Mouse (Mus musculus) kidney, embryonic 14.5 days (tissue): ENCODE data around the gene Gng13. TPM values are rescaled to one million over a fixed set of nuclear protein-coding genes. Genes with fewer than 3 reads are reported as not detected.
"Not testable (repeated sequence)": the region's sequence is repeated elsewhere in the genome, so short reads cannot be mapped to it uniquely, and the experiment has no call there.

Experiments
- ATAC-seq: fragments of 200-750 bp; cut with Nextera tagmentation; 2 replicates; pipeline ENCODE4 v1.8.0; 2017; ENCODE audit warnings: moderate number of reproducible peaks, mild to moderate bottlenecking, moderate TSS enrichment, moderate library complexity; ENCODE audit not compliant: low FRiP score, low TSS enrichment
- H3K27ac ChIP-seq: fragments of 300-500 bp; sonication (generic); 2 replicates; pipeline ENCODE4 v1.5.1; 2014; ENCODE audit warnings: low read depth, mild to moderate bottlenecking, low read length, moderate library complexity, mixed read lengths
- H3K27me3 ChIP-seq: fragments of 300-500 bp; sonication (generic); 2 replicates; pipeline ENCODE4 v1.6.1; 2014; ENCODE audit warnings: mild to moderate bottlenecking, low read length; ENCODE audit not compliant: control insufficient read depth, insufficient read depth
- H3K36me3 ChIP-seq: fragments of 300-500 bp; sonication (generic); 2 replicates; pipeline ENCODE4 v1.6.1; 2014; ENCODE audit warnings: low read length, mixed read lengths; ENCODE audit not compliant: control insufficient read depth, insufficient read depth
- H3K4me1 ChIP-seq: fragments of 300-500 bp; sonication (generic); 2 replicates; pipeline ENCODE4 v1.6.1; 2014; ENCODE audit warnings: low read length, mixed read lengths; ENCODE audit not compliant: control insufficient read depth, insufficient read depth
- H3K4me2 ChIP-seq: fragments of 300-500 bp; sonication (generic); replicated peaks from 2 replicates; pipeline ENCODE4 v1.6.1; 2014; ENCODE audit warnings: low read depth, mild to moderate bottlenecking, low read length
- H3K4me3 ChIP-seq: fragments of 300-500 bp; sonication (generic); 2 replicates; pipeline ENCODE4 v1.5.1; 2014; ENCODE audit warnings: mild to moderate bottlenecking, low read length
- H3K9ac ChIP-seq: fragments of 300-500 bp; sonication (generic); 2 replicates; pipeline ENCODE4 v1.6.1; 2014; ENCODE audit warnings: low read depth, mild to moderate bottlenecking, low read length, moderate library complexity
- H3K9me3 ChIP-seq: fragments of 300-500 bp; sonication (generic); 2 replicates; pipeline ENCODE4 v1.6.1; 2016; ENCODE audit warnings: low read length; ENCODE audit not compliant: control insufficient read depth
- WGBS: fragments of 180-500 bp; shearing (Covaris S2); extraction: QIAGEN DNeasy Blood & Tissue Kit; methylation state at CpG from one replicate; pipeline ENCODE4 v1.1.7; 2014; 5-methylcytosine and 5-hydroxymethylcytosine counted together
- polyA plus RNA-seq: library from polyadenylated mRNA; unstranded; fragments of >200 nt; fragmentation: Nextera tagmentation; extraction: Ambion mirVana; gene quantifications from 2 replicates; pipeline ENCODE4 v1.2.1, GENCODE M21; 2014

Gng13 gene
- polyA plus RNA-seq, 1 experiment from 2014 or later, result 1.5 TPM

GRCm38 (mm10) chr17:25723919-25724318, 6.9 kb downstream of the Gng13 start:
- H3K9ac ChIP-seq, result no peak overlapping the region
- H3K4me3 ChIP-seq, result no peak overlapping the region
- H3K27ac ChIP-seq, result no peak overlapping the region
- no peak for ATAC-seq
- H3K27me3 ChIP-seq, result no peaks in the 10 kb centered on the region
- H3K4me2 ChIP-seq, result no peak overlapping the region
- 83% methylated on average over 7 of the region's 7 CpGs for WGBS
- H3K36me3 ChIP-seq, result peaks cover 30% of the 10 kb centered on the region
- H3K4me1 ChIP-seq, result peaks cover 16% of the 10 kb centered on the region
- H3K9me3 ChIP-seq, result no peaks in the 10 kb centered on the region

DNA sequence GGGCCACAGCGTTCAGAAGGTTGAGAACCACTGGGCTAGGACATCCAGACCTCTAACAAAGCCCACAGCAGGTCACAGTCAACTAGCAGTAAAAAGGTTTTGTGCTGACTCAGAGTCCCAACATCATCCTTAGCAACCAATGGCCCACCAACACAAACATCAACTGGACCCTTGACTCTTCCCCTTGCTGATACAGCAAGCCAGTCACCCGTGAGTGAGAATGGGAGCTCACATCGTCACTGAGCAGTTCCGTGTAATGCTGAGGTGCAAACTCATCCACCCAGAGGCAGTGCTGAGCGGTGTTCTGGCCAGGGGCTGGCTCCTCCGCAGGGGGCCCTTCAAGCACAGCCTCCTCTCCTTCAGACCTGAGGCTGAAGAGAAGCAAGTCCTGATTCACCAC, 8.3 kb downstream of the Gng13 start:
- H3K36me3 ChIP-seq, result peaks cover 28% of the 10 kb centered on the region
- H3K27ac ChIP-seq, result no peak overlapping the region
- no peak overlapping the region for H3K4me3 ChIP-seq
- peaks cover 16% of the 10 kb centered on the region for H3K4me1 ChIP-seq
- no peak overlapping the region for H3K9ac ChIP-seq
- no peak for ATAC-seq
- no peaks in the 10 kb centered on the region for H3K27me3 ChIP-seq
- H3K4me2 ChIP-seq, result no peak overlapping the region
- WGBS, result 81% methylated on average over 6 of the region's 6 CpGs
- H3K9me3 ChIP-seq, result no peaks in the 10 kb centered on the region

GRCm38 (mm10) chr17:25727265-25728008, 10.5 kb downstream of the Gng13 start, which contains the start of the genes Chtf18 and Rpusd1:
Gene Chtf18, minus strand, starts transcription at chr17:25727419.
Gene Rpusd1, plus strand, starts transcription at chr17:25727670.
- Histone ChIP-seq H3K4me2 (peak within 1 kb of the TSS; percentile 95), H3K27ac (no peak within 1 kb of the TSS), H3K9ac (peak within 1 kb of the TSS; percentile 80), H3K9me3 (no peaks in the 10 kb centered on the region), H3K27me3 (no peaks in the 10 kb centered on the region), H3K4me1 (peaks cover 16% of the 10 kb centered on the region), H3K4me3 (peak within 1 kb of the TSS; percentile 73), H3K36me3 (peaks cover 15% of the 10 kb centered on the region)
- peak; percentile 98 for ATAC-seq
- 0% methylated on average over 37 of the region's 37 CpGs for WGBS

- Histone ChIP-seq H3K4me2 (peak overlapping the region; percentile 89), H3K9ac (peak overlapping the region; percentile 75), H3K27ac (no peak overlapping the region), H3K4me3 (peak overlapping the region; percentile 73), H3K9me3 (no peaks in the 10 kb centered on the region), H3K36me3 (peaks cover 11% of the 10 kb centered on the region), H3K4me1 (peaks cover 16% of the 10 kb centered on the region), H3K27me3 (no peaks in the 10 kb centered on the region)
- peak; percentile 1; the same call in 1 of the 2 replicates for ATAC-seq
- 19% methylated on average over 4 of the region's 4 CpGs for WGBS
Observed at GRCm38 (mm10) chr17:25728009-25728270, 11.0 kb downstream of the Gng13 start.

GRCm38 (mm10) chr17:25732082-25732481, 15.1 kb downstream of the Gng13 start:
- WGBS, result 19% methylated on average over 2 of the region's 2 CpGs
- Histone ChIP-seq H3K4me3 (no peak overlapping the region), H3K27ac (no peak overlapping the region), H3K27me3 (no peaks in the 10 kb centered on the region), H3K9ac (peak overlapping the region; percentile 14; the same call in 1 of the 2 replicates), H3K4me1 (peaks cover 8% of the 10 kb centered on the region), H3K36me3 (peaks cover 8% of the 10 kb centered on the region; the same call in 1 of the 2 replicates), H3K9me3 (no peaks in the 10 kb centered on the region), H3K4me2 (no peak overlapping the region)
- no peak for ATAC-seq

GRCm38 (mm10) chr17:25735246-25735645, 18.3 kb downstream of the Gng13 start:
- WGBS, result 84% methylated on average over 5 of the region's 5 CpGs
- no peak overlapping the region for H3K9ac ChIP-seq

DNA sequence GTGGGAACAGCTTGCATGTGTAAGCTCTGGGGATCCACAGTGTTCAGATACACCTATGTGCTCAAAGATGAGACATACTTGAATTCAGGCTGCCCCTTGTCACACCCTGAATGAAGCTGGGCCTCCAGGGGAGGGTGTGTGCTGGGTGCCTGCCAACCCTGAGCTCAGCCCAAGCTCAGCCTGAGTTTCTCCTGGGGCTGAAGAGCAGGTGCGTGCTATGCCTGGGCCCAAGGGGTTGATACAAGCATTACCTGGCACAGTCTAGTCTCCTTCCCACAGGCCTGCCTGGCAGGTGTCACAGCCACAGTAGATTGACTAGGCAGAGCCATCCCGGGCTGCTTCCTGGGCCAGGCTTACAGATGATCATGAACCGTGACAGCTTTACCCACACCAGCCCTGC, 18.8 kb downstream of the Gng13 start, which contains the start of gene Mslnl:
Gene Mslnl (plus strand): TSS at position 298 of the 400 bp plus-strand sequence.
- WGBS, result 63% methylated on average over 3 of the region's 3 CpGs
- no peaks in the 10 kb centered on the region for H3K27me3 ChIP-seq
- no peak for ATAC-seq
- H3K27ac ChIP-seq, result no peak within 1 kb of the TSS
- H3K4me3 ChIP-seq, result no peak within 1 kb of the TSS
- H3K4me1 ChIP-seq, result no peaks in the 10 kb centered on the region
- H3K36me3 ChIP-seq, result 0 out of 2 replicates have a peak, but pooled peaks cover under 1% of the 10 kb centered on the region
- H3K9me3 ChIP-seq, result no peaks in the 10 kb centered on the region
- H3K4me2 ChIP-seq, result no peak within 1 kb of the TSS
- no peak within 1 kb of the TSS for H3K9ac ChIP-seq

More at GRCm38 (mm10) chr17:25735246-25735645, 18.3 kb downstream of the Gng13 start:
- no peak overlapping the region for H3K27ac ChIP-seq
- H3K4me3 ChIP-seq, result no peak overlapping the region
- H3K9me3 ChIP-seq, result no peaks in the 10 kb centered on the region
- peaks cover 5% of the 10 kb centered on the region; the same call in 1 of the 2 replicates for H3K36me3 ChIP-seq
- no peak overlapping the region for H3K4me2 ChIP-seq
- no peaks in the 10 kb centered on the region for H3K27me3 ChIP-seq
- ATAC-seq, result no peak
- no peaks in the 10 kb centered on the region for H3K4me1 ChIP-seq

DNA sequence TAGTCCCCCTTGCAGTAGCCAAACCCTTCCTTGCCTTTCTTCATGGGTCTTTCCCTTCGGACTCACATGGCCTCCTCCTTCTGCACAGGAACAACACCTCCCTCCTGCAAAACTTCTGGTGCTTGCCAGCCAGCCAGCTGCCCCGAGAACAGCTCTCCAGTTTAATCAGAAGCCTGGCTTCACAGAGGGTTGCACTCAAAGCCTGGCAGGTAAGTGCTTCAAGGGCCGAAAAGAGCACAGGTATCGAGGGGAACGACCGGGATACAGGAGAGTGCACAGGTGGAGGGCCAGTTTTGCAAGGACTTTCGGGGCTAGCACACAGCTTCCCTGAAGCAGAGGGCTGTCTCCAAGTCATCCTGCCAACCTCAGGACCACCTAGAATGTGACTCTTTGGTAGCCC, 21.9 kb downstream of the Gng13 start:
- Histone ChIP-seq H3K9me3 (no peaks in the 10 kb centered on the region), H3K4me2 (no peak overlapping the region), H3K4me3 (no peak overlapping the region), H3K9ac (no peak overlapping the region), H3K27ac (no peak overlapping the region), H3K4me1 (no peaks in the 10 kb centered on the region), H3K27me3 (no peaks in the 10 kb centered on the region), H3K36me3 (no peaks in the 10 kb centered on the region)
- no peak for ATAC-seq
- WGBS, result 80% methylated on average over 7 of the region's 7 CpGs

DNA sequence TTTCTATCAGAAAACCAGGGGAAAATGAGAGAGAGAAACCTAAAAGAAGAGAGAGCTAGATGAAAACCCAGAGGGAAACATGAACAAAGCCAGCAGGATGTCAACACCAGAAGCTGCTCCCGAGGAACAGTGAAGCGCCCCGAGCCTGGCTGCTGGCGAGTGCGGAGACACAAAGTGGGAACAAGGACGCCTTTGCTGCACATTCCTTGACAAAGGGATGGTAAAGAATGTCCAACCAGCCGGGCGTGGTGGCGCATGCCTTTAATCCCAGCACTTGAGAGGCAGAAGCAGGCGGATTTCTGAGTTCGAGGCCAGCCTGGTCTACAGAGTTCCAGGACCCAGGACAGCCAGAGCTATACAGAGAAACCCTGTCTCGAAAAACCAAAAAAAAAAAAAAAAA, 24.5 kb downstream of the Gng13 start:
- H3K9me3 ChIP-seq, H3K4me3 ChIP-seq: not testable (repeated sequence)

More for the DNA sequence above, 24.5 kb downstream of the Gng13 start:
- H3K27me3 ChIP-seq, H3K9ac ChIP-seq, H3K27ac ChIP-seq, H3K36me3 ChIP-seq, H3K4me2 ChIP-seq, H3K4me1 ChIP-seq, ATAC-seq: not testable (repeated sequence)
- WGBS, result 82% methylated on average over 12 of the region's 12 CpGs
